Mouse (Mus musculus) fat pad, adult 2 months (tissue): ENCODE results near the gene A930009A15Rik.

Experiments
- DNase-seq: peaks from one replicate; pipeline ENCODE4 v3.0.0-alpha.2; 2011; ENCODE audit warnings: low read depth, low spot score; ENCODE audit errors: extremely low read depth

The A930009A15Rik gene

GRCm38 (mm10) chr10:115569712-115570491 lies at the start of gene A930009A15Rik:
A930009A15Rik (plus strand) TSS chr10:115569986.
- no peak for DNase-seq

DNA sequence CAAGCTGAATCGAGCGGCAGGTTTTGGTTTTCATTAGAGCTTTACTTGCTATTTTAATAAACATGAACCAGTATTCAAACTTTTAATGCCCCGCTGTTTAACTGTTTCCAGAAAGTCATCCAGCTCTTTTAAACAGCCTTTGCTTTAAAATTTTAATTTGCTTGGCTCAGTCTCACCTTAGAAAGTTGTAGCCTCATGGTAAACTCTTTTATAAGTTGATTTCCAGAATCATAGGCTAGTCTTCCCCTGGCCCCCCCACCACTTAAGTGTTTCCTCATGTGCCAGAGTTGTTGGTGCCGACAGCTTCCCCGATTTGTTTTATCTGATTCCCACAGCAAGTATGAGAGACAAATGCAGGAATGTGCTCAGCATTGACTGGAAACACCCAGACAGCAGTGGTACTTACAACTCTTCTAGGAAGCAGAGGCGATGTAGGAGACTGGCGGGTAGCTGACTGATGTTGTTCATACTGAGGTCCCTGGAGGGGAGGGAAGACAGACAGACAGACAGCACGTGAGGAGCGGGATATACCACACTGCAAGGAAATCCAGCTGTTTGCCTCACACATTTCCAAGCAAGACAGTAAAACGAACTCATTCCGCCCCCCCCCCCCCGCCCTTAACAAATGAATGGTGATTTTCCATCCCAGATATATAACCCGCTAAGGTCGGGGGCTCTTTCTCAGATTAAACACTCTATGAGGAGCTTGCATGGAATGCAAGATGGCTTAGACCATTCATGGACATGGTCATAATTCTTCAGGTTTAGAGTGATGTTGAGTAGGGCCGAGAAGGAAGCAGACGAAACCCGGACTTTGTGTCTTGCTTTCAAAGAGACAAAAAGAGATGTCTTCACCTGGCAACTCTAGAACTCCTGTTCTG lies 49.3 kb upstream of the A930009A15Rik start:
- DNase-seq: no peak

- DNase-seq: no peak
Measured at GRCm38 (mm10) chr10:115521081-115521451, 48.7 kb upstream of the A930009A15Rik start.

DNA sequence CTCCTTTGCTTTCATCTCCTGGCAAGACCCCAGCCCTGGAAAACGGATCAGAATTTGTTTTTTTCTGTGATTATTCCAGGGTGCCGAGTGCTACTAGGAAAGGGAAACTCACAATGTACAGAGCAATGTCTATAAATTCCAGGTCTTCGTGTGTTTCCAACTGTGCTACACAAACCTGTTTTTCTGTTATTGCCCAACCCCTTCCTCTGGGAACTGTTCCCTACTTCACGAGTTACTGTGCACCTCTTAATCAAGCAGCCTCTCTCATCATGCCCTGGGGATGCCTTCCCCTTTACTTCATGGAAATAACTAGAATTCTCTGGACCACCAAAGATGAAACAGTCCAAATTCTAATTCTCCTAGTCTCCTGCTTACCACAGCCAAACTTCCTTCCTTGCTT lies 40.9 kb upstream of the A930009A15Rik start:
- DNase-seq: peak; percentile 70

DNA sequence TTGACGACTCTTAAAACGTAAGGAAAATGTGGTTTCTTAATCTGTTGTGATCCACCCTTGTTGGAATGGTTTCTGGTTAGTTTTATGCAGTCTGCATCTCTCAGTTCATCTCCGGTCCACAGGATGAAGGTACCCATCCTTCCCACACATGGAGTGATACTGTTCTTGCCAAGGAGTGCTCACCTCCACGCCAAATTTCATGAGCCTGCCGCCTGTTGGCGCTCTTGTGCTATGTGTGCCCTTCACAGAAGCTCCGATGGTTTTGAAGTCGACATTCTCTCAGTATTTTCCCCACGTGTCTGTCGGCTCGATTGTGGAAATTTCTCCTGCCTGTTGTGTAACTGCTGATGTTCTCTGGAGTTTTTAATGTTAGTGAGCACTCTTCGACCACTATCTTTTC lies 40.0 kb upstream of the A930009A15Rik start:
- DNase-seq: no peak

- no peak for DNase-seq
Measured at GRCm38 (mm10) chr10:115530746-115531145, 39.0 kb upstream of the A930009A15Rik start.

DNA sequence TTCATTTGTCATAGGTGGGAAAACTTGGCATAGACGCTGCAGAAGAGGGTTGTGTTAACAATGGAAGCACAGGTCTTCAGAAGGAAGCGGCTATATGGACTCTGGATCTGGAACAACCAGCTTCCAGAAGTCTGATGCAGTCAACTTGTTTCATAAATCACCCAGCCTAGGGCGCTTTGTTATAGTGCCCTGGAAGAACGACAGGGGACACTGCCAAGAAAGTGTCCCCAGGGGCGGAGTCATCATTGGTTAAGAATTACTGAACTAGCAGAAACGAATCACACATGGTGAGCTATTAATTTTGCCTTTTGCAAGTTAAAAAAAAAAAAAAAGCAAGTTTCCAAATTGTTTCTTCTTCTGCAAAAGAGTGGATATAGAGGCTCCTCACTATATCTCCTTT lies 26.9 kb upstream of the A930009A15Rik start:
- peak; percentile 58 for DNase-seq

GRCm38 (mm10) chr10:115550253-115550652 lies 19.5 kb upstream of the A930009A15Rik start:
- DNase-seq: no peak

- no peak for DNase-seq
Measured at GRCm38 (mm10) chr10:115551069-115551468, 18.7 kb upstream of the A930009A15Rik start.

DNA sequence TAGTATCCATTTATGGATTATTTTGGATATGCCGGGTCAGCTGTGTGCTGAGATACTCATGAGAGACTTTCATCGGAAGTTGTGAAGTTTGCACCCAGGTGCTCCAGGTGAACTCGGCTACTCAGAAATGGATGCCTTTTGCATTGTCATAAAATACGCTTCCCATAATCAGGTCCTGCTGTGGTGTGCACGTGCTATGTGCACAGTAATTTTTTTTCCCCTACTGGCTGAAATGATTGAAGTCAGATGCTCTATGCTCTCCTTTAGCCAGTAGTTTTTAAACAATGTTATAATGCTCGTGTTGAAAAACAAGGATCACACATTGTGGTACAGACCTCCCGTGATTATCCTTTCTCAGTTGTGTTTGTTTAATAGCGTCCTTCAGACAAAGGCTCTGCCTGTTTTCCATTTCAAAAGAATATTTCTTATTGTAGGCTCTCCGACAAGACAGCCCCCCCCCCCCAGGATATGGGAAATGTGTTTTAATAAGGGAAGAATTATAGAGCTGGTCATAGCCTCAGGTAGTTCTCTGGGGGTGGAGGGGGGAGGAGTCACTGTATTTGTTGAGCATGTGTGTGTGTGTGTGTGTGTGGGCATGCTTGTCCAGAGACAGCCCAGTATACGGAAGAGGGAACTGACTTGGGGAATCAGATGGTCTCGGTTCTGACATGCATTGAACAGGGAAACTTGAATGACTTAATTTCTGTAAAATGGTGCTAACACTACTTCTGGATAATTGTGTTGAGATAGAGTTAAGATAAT lies 16.3 kb upstream of the A930009A15Rik start:
- no peak for DNase-seq

GRCm38 (mm10) chr10:115555191-115555765 lies 14.5 kb upstream of the A930009A15Rik start:
- DNase-seq: no peak

DNA sequence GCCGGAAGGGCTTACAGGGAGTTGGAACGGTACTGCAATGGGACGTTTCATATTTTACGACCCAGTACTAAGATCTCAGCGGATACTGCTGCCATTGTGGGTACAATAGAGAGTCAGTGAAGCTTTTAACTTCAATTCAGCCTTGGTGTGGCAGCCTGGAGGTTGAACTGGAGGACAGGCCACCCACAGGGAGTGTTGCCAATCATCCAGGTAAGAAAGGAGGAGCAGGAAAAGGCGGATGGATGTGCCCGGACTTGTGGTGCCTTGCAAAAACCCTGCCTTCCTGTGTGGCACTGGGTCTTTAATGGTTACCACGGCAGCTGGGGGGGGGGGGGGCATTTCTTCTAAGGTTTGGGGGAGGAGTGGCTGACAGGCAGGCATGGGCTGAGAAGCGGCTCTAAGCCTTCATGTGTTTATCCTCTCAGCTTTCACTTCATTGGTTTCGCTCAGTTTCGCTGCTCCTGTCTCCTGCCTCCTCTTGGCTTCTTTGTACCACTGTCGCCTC lies 13.0 kb upstream of the A930009A15Rik start:
- DNase-seq: no peak

DNA sequence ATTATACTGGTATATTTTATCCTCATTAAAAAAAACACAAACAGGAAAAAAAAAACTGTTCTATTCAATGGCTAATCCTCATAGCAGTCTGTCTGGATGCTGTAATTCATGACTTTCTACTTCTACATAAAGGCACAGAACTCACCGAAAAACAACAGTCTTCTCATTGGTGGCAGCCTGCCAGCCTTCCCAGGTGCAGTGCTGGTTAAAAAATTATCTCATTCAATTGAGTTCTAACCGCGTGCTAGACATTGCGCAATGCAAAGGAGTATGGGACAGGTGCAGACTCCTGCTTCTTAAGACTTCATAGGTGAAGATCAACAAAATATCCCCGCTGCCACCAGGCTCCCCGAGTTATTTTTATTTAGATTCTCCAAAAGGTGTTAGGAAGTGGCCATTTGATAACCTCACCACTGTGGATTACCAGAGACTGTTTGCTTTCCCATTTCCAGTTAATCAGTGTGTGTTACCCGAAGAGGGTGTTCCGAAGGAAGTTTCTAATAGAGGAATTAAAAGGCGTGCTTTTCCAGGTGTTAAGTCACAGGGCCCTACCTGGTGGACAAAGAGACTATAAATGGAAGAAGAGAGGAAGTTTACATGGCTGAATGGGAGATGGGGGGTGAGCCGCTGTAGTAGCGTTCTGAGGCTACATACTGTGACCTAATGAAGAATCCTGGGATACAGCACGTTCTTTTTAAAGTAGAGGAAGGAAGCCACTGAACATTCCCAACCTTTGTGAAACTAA lies 8.5 kb upstream of the A930009A15Rik start:
- no peak for DNase-seq

DNA sequence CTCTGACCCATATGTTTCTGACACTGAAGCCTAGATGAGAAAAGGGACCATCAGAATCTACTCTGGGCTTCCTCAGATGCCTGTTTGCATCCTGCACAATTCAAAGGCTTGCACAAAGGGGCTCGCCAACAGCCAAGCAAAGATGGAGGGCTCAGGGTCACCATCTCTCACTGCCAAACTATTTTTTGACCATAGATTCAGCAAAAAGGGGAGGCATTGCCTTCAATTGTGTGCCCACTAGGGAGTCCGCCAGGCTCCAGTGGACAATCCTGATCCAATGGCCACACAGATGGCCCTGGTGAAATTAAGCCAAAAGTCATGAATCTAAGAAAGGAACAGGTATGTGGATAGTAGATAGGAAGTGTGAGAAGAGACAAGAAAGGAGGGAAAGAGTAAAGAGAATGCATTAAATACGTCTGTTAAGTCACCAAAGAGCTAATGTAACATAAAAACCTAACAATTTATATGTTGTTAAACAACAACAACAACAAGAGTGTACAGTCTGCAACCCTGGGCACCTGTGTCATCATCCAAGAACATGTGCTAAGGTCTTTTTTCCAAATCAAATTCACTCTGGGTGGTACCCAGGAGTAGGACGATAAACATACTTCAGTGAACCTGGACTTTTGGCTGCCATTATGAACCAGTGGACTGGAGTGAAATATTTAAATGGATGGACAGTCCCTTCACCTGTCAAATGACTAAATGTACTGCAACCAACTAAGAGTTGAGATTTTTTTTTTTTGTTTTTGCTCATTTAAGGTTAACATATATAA lies 6.7 kb upstream of the A930009A15Rik start:
- DNase-seq: no peak

- DNase-seq: no peak
Measured at GRCm38 (mm10) chr10:115563961-115564360, 5.8 kb upstream of the A930009A15Rik start.

DNA sequence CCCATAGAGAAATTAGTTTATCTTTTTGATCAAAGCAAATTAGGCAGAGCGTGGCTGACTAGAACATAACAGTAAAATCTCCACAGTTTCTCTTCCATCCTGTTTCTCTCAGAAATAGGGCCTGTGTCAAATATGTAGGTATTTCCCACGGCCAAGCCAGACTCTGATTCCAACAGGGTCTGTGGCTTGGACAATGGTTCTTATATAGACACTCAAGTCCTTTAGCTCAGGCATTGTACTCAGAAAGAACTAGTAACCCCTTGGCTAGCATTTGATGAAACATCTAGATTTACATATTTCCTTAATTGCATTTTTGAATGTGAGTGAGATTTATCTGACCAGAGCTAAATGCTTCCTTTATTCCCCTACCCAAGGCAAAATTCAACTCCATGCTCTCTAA lies 791 bp downstream of the A930009A15Rik start:
- no peak for DNase-seq

GRCm38 (mm10) chr10:115571317-115571716 lies 1.5 kb downstream of the A930009A15Rik start:
- DNase-seq: no peak

DNA sequence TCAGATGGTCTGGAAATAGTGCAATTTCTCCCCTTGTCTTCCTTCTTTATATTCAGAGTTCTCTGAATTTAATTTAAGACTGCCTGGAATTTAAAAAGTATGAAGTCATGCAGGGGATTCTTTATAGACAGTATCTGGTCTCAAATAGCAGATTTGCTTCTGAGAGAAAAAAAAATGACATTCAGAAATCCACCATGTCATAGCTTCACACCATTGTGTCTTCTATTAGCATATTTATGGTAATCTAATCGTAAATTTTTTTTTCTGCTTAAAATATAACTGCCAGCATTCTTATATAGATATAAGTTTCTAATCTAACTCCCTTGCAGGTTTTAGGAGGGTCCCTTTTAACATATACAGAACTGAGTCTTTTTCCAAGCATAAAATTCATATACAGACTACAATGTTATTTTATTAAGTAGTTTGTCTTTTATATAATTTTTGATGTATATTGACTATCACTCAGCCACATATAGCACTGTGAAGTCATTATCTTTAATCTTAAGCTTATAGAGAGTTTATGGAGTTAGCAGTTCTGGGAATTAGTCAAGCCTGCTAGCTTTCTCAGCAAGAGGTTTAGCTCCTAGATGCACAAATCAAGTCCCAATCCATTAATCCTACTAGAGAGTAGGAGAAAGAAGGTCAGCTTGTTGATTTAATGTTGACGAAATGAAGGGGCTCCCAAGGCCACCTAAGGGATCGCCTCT lies 2.1 kb downstream of the A930009A15Rik start:
- no peak for DNase-seq

- no peak for DNase-seq
Measured at GRCm38 (mm10) chr10:115579076-115579475, 9.3 kb downstream of the A930009A15Rik start.
